Comparison of ENCODE assay signal across 32 mouse cellular contexts in genomic region chr14:117816008-117816407, GRCm38 (mm10).
"Had no signal": no experiment of that assay in that cellular context is flagged by ENCODE, and none has a peak within 500 bp of the region (broad histone marks: within the 10 kb centered on the region; RNA-seq: fewer than 3 reads in every experiment).

No protein-coding gene starts in this region.

- H3K9me3 ChIP-seq: limb, embryonic 10.5 days; limb, embryonic 12.5 days; limb, embryonic 13.5 days; limb, embryonic 15.5 days; liver, embryonic 13.5 days; liver, embryonic 15.5 days; lung, embryonic 15.5 days; midbrain, embryonic 10.5 days; midbrain, embryonic 12.5 days; midbrain, embryonic 13.5 days; midbrain, embryonic 15.5 days; neural tube, embryonic 12.5 days had no signal

- H3K9ac ChIP-seq: limb, embryonic 12.5 days; limb, embryonic 13.5 days; limb, embryonic 15.5 days; liver, embryonic 12.5 days; liver, embryonic 13.5 days; liver, embryonic 14.5 days; liver, embryonic 15.5 days; liver, postnatal 0 days; lung, embryonic 14.5 days; lung, embryonic 15.5 days; midbrain, embryonic 12.5 days; midbrain, embryonic 13.5 days; midbrain, embryonic 15.5 days; neural tube, embryonic 12.5 days had no signal

- H3K27ac ChIP-seq: limb, embryonic 10.5 days; limb, embryonic 12.5 days; limb, embryonic 13.5 days; limb, embryonic 15.5 days; liver, embryonic 12.5 days; liver, embryonic 13.5 days; liver, embryonic 14.5 days; liver, embryonic 15.5 days; lung, embryonic 15.5 days; macrophage; midbrain, embryonic 10.5 days; midbrain, embryonic 12.5 days; midbrain, embryonic 13.5 days; midbrain, embryonic 15.5 days; neural tube, embryonic 12.5 days had no signal

- DNase-seq: left cerebral cortex, postnatal 4 days; liver; liver, embryonic 13.5 days; liver, postnatal 0 days; lung, adult 18-20 months; lung, adult 2 months; lung, embryonic 14.5 days; lung, postnatal 10 days; lung, postnatal 14 days; lung, postnatal 36 days; lung, postnatal 4 days; midbrain, embryonic 14.5 days had no signal

- H3K4me1 ChIP-seq: limb, embryonic 15.5 days; liver, embryonic 12.5 days; liver, embryonic 13.5 days; liver, embryonic 15.5 days; lung, embryonic 15.5 days; megakaryocyte, embryonic 14.5 days; midbrain, embryonic 15.5 days; neural tube, embryonic 12.5 days had no signal

- H3K4me3 ChIP-seq: limb, embryonic 10.5 days; limb, embryonic 12.5 days; limb, embryonic 13.5 days; limb, embryonic 15.5 days; liver, embryonic 12.5 days; liver, embryonic 13.5 days; liver, embryonic 15.5 days; lung, embryonic 15.5 days; megakaryocyte, embryonic 14.5 days; midbrain, embryonic 10.5 days; midbrain, embryonic 12.5 days; midbrain, embryonic 13.5 days; midbrain, embryonic 15.5 days; myocyte; neural tube, embryonic 12.5 days had no signal

- H3K27me3 ChIP-seq: limb, embryonic 12.5 days; limb, embryonic 13.5 days; limb, embryonic 15.5 days; liver, embryonic 12.5 days; liver, embryonic 13.5 days; liver, embryonic 15.5 days; lung, embryonic 15.5 days; megakaryocyte, embryonic 14.5 days; midbrain, embryonic 12.5 days; midbrain, embryonic 13.5 days; midbrain, embryonic 15.5 days; neural tube, embryonic 12.5 days had no signal

- H3K4me2 ChIP-seq: limb, embryonic 12.5 days; limb, embryonic 13.5 days; limb, embryonic 15.5 days; liver, embryonic 11.5 days; liver, embryonic 12.5 days; liver, embryonic 13.5 days; liver, embryonic 15.5 days; lung, embryonic 14.5 days; lung, embryonic 15.5 days; midbrain, embryonic 11.5 days; midbrain, embryonic 12.5 days; midbrain, embryonic 13.5 days; midbrain, embryonic 15.5 days; neural tube, embryonic 12.5 days had no signal

- ATAC-seq: liver, embryonic 12.5 days; liver, postnatal 0 days; lung, postnatal 0 days; midbrain, embryonic 13.5 days; midbrain, embryonic 15.5 days; midbrain, embryonic 16.5 days had no signal

- H3K36me3 ChIP-seq: limb, embryonic 12.5 days; limb, embryonic 13.5 days; limb, embryonic 15.5 days; liver, embryonic 12.5 days; liver, embryonic 13.5 days; liver, embryonic 15.5 days; lung, embryonic 15.5 days; midbrain, embryonic 10.5 days; midbrain, embryonic 12.5 days; midbrain, embryonic 13.5 days; midbrain, embryonic 15.5 days; neural tube, embryonic 12.5 days had no signal
